Mouse (Mus musculus) kidney, adult 2 months (tissue): Measurements from ENCODE around the gene Camta2.

Source experiments
- CTCF ChIP-seq: fragments of 200-500 bp; conservative IDR thresholded peaks from 2 replicates; pipeline ENCODE4 v1.5.1; 2011; ENCODE audit warnings: low read depth, mild to moderate bottlenecking, control low read depth, low read length, moderate library complexity, mixed read lengths; ENCODE audit not compliant: insufficient read depth, insufficient read length
- POLR2A ChIP-seq: fragments of 200-500 bp; IDR thresholded peaks from one replicate; pipeline ENCODE4 v1.6.1; 2011; ENCODE audit warnings: low read depth, low read length, control low read depth

- TF ChIP-seq POLR2A (no peak), CTCF (no peak)
These were observed 19.6 kb downstream of the Camta2 start for GRCm38 (mm10) chr11:70668335-70668770.
